Mouse (Mus musculus) testis, adult 2 months (tissue): ENCODE measurements around the gene Gm3336. TPM values are rescaled to one million over a fixed set of nuclear protein-coding genes. Genes with fewer than 3 reads are reported as not detected.
A peak's percentile ranks its signal among the peaks of the same experiment; 100 is the strongest.

Source experiments
- H3K27ac ChIP-seq: fragments of 200-500 bp; 2 replicates; pipeline ENCODE4 v1.5.1; 2012; ENCODE audit warnings: low read depth, low read length; ENCODE audit not compliant: control insufficient read depth, insufficient read depth
- H3K27me3 ChIP-seq: fragments of 200-500 bp; 2 replicates; pipeline ENCODE4 v1.6.1; 2012; ENCODE audit warnings: mild to moderate bottlenecking, low read length, moderate library complexity; ENCODE audit not compliant: control insufficient read depth, insufficient read depth
- H3K36me3 ChIP-seq: fragments of 200-500 bp; 2 replicates; pipeline ENCODE4 v1.6.1; 2012; ENCODE audit warnings: mild to moderate bottlenecking, low read length; ENCODE audit not compliant: control insufficient read depth, insufficient read depth
- H3K4me1 ChIP-seq: fragments of 200-500 bp; 2 replicates; pipeline ENCODE4 v1.6.1; 2012; ENCODE audit warnings: low read length; ENCODE audit not compliant: control insufficient read depth, insufficient read depth
- H3K4me3 ChIP-seq: fragments of 200-500 bp; 2 replicates; pipeline ENCODE4 v1.5.1; 2012; ENCODE audit warnings: low read depth, mild to moderate bottlenecking, low read length, moderate library complexity, mixed read lengths; ENCODE audit not compliant: control insufficient read depth
- CTCF ChIP-seq: fragments of 200-500 bp; IDR thresholded peaks from 2 replicates; pipeline ENCODE4 v1.5.1; 2012; ENCODE audit warnings: low read depth, mild to moderate bottlenecking, inconsistent platforms, low read length, moderate library complexity; ENCODE audit not compliant: control insufficient read depth, insufficient read depth, insufficient replicate concordance
- POLR2A ChIP-seq: fragments of 200-500 bp; IDR thresholded peaks from 2 replicates; pipeline ENCODE4 v1.6.1; 2012; ENCODE audit warnings: low read depth, mild to moderate bottlenecking, inconsistent platforms, low read length, moderate library complexity; ENCODE audit not compliant: control insufficient read depth
- polyA plus RNA-seq: library from polyadenylated mRNA; depleted of rRNA; stranded (reverse); fragments of >200 nt; gene quantifications from 2 replicates; pipeline ENCODE4 v1.2.3, GENCODE M21; 2012

Gm3336 gene
- polyA plus RNA-seq, 1 experiment, result 0.86 TPM

GRCm38 (mm10) chr8:70750128-70750680, 31.9 kb downstream of the Gm3336 start:
- H3K27me3 ChIP-seq, result no peaks in the 10 kb centered on the region; the same call in 1 of the 2 replicates
- H3K27ac ChIP-seq, result no peak overlapping the region
- no peaks in the 10 kb centered on the region for H3K36me3 ChIP-seq
- H3K4me3 ChIP-seq, result no peak overlapping the region
- TF ChIP-seq CTCF (no peak), POLR2A (no peak)
- peaks cover 15% of the 10 kb centered on the region for H3K4me1 ChIP-seq

GRCm38 (mm10) chr8:70752000-70752764, 33.8 kb downstream of the Gm3336 start:
- Histone ChIP-seq H3K27ac (peak overlapping the region; percentile 75), H3K4me3 (no peak overlapping the region), H3K4me1 (peaks cover 17% of the 10 kb centered on the region), H3K27me3 (no peaks in the 10 kb centered on the region), H3K36me3 (no peaks in the 10 kb centered on the region)
- TF ChIP-seq POLR2A (no peak), CTCF (no peak)

GRCm38 (mm10) chr8:70753151-70753550, 34.8 kb downstream of the Gm3336 start:
- Histone ChIP-seq H3K36me3 (no peaks in the 10 kb centered on the region), H3K27ac (peak overlapping the region; percentile 81), H3K27me3 (no peaks in the 10 kb centered on the region), H3K4me1 (peaks cover 17% of the 10 kb centered on the region), H3K4me3 (no peak overlapping the region; the same call in 1 of the 2 replicates)
- TF ChIP-seq CTCF, result no peak
- no peak for TF ChIP-seq POLR2A

GRCm38 (mm10) chr8:70754043-70754870, 35.9 kb downstream of the Gm3336 start, which contains the start of gene Rab3a:
TSS of gene Rab3a (plus strand) at chr8:70754679.
- no peak for TF ChIP-seq CTCF
- TF ChIP-seq POLR2A, result 0 out of 2 replicates have a peak, but pooled peaks have one; percentile 33
- Histone ChIP-seq H3K27ac (peak within 1 kb of the TSS; percentile 81), H3K27me3 (no peaks in the 10 kb centered on the region), H3K4me1 (peaks cover 17% of the 10 kb centered on the region), H3K36me3 (no peaks in the 10 kb centered on the region), H3K4me3 (peak within 1 kb of the TSS; percentile 81)

- TF ChIP-seq CTCF, result no peak
- TF ChIP-seq POLR2A, result no peak; the same call in 1 of the 2 replicates
- Histone ChIP-seq H3K4me3 (peak overlapping the region; percentile 81), H3K27me3 (no peaks in the 10 kb centered on the region), H3K36me3 (no peaks in the 10 kb centered on the region), H3K27ac (peak overlapping the region; percentile 68), H3K4me1 (peaks cover 21% of the 10 kb centered on the region)
Measured at GRCm38 (mm10) chr8:70754871-70755660, 36.7 kb downstream of the Gm3336 start.

- no peaks in the 10 kb centered on the region for H3K36me3 ChIP-seq
- peaks cover 25% of the 10 kb centered on the region for H3K4me1 ChIP-seq
- TF ChIP-seq CTCF, result no peak
- no peak overlapping the region for H3K27ac ChIP-seq
- no peak overlapping the region for H3K4me3 ChIP-seq
- no peaks in the 10 kb centered on the region for H3K27me3 ChIP-seq
Measured at GRCm38 (mm10) chr8:70755661-70756475, 37.5 kb downstream of the Gm3336 start.
